ENCODE assay signal across 18 mouse cellular contexts in the genomic region with DNA sequence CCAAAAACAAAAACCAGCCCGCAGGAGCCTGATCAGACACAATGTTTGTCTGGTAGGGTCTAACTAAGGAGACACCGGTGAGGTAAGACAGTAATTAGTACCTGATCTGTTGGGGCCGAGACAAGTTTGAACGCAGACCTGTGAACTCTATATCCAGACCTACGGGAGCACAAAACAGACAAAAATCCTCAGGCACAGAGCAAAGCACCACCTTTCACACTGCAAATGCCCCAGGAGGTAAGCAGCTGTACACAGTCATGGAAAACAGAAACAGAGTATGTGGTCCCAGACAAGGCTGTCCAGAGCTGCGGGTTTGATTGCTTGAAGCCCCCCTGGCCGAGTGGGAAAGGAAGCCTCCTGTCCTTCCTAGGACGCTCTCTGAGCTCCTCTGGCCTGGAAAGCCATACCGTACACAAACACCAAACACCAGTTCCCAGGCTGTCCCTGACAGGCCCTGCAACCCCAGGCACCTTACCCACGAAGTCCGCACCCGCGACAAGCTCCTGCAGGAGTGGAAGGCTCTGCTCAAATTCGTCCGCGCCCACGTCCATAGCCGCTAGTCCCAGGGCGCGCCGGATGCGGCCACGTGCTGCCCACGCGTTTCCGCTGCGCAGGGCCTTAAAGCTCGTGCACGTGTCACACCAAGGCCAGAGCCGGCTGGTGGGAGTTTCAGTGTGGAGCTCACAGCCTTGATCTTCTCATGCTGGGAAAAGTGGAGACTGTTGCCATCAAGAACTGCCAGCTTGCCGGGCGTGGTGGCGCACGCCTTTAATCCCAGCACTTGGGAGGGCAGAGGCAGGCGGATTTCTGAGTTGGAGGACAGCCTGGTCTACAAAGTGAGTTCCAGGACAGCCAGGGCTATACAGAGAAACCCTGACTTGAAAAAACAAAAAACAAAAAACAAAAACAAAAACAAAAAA. TPM values are rescaled to one million over a fixed set of nuclear protein-coding genes. Genes with fewer than 3 reads are reported as not detected.
DNase-seq lines count a peak whose midpoint lies in the region; ATAC-seq lines count a peak whose summit lies in the region.
"Had no signal": no experiment of that assay in that cellular context is flagged by ENCODE, and none has a peak within 500 bp of the region (broad histone marks: within the 10 kb centered on the region; RNA-seq: fewer than 3 reads in every experiment).

A gene (minus strand): TSS at position 870 of the 920 bp plus-strand sequence.

- 0 out of 2 replicates have a peak within 1 kb of the TSS, but pooled peaks have one; percentile 27 for H3K9ac ChIP-seq in embryonic facial prominence, embryonic 13.5 days
- H3K9ac ChIP-seq: hindbrain, embryonic 14.5 days; intestine, embryonic 15.5 days; kidney, embryonic 15.5 days; liver, embryonic 14.5 days had no signal

- peaks cover 56% of the 10 kb centered on the region for H3K36me3 ChIP-seq in embryonic facial prominence, embryonic 13.5 days
- peaks cover 64% of the 10 kb centered on the region for H3K36me3 ChIP-seq in embryonic facial prominence, embryonic 10.5 days (replicated peaks)

- no peak within 1 kb of the TSS for H3K4me2 ChIP-seq in embryonic facial prominence, embryonic 13.5 days
- H3K4me2 ChIP-seq: heart, embryonic 11.5 days; hindbrain, embryonic 14.5 days; intestine, embryonic 15.5 days; kidney, embryonic 15.5 days had no signal

- H3K9me3 ChIP-seq in embryonic facial prominence, embryonic 13.5 days: no peaks in the 10 kb centered on the region
- no peaks in the 10 kb centered on the region for H3K9me3 ChIP-seq in embryonic facial prominence, embryonic 10.5 days
- H3K9me3 ChIP-seq: intestine, embryonic 15.5 days; kidney, embryonic 15.5 days had no signal

- WGBS in embryonic facial prominence, embryonic 13.5 days: 79% methylated on average over 35 of the region's 35 CpGs
- WGBS in embryonic facial prominence, embryonic 10.5 days: 80% methylated on average over 35 of the region's 35 CpGs

- ATAC-seq in embryonic facial prominence, embryonic 13.5 days (ENCODE audit: insufficient number of reproducible peaks, insufficient read depth, low FRiP score, low TSS enrichment, low read depth): no peak
- no peak for ATAC-seq in cerebellum, adult (ENCODE audit: insufficient number of reproducible peaks, low FRiP score, low TSS enrichment)
- ATAC-seq: activated CD4-positive, CD25-positive, alpha-beta regulatory T cell, adult 4 months; forebrain, embryonic 14.5 days; intestine, embryonic 15.5 days; lung, postnatal 0 days had no signal

- no peaks in the 10 kb centered on the region; the same call in none of the 2 replicates for H3K4me1 ChIP-seq in embryonic facial prominence, embryonic 13.5 days
- no peaks in the 10 kb centered on the region; the same call in 1 of the 2 replicates for H3K4me1 ChIP-seq in embryonic facial prominence, embryonic 10.5 days
- no peaks in the 10 kb centered on the region for H3K4me1 ChIP-seq in brown adipose tissue, adult 24 weeks (ENCODE audit: control insufficient read depth, insufficient read depth, insufficient read length, low read length)

- no peak within 1 kb of the TSS for H3K4me3 ChIP-seq in embryonic facial prominence, embryonic 13.5 days
- no peak within 1 kb of the TSS for H3K4me3 ChIP-seq in embryonic facial prominence, embryonic 10.5 days
- no peak within 1 kb of the TSS for H3K4me3 ChIP-seq in brown adipose tissue, adult 24 weeks (ENCODE audit: insufficient read depth, low read depth, low read length)
- H3K4me3 ChIP-seq: intestine, embryonic 15.5 days; kidney, embryonic 15.5 days had no signal

- no peak for DNase-seq in embryonic facial prominence, embryonic 10.5 days (ENCODE audit: low spot score)
- peak; percentile 14 for DNase-seq in right cerebral cortex, postnatal 14 days
- no peak for DNase-seq in right cerebral cortex, postnatal 4 days
- no peak for DNase-seq in cerebellum, adult 11-12 months
- DNase-seq: cerebellum, adult 9-10 months; left cerebral cortex, postnatal 4 days; thymus, adult 18-20 months had no signal

- no peaks in the 10 kb centered on the region for H3K27me3 ChIP-seq in embryonic facial prominence, embryonic 13.5 days
- no peaks in the 10 kb centered on the region for H3K27me3 ChIP-seq in embryonic facial prominence, embryonic 10.5 days (replicated peaks; ENCODE audit: low read depth, poor library complexity, severe bottlenecking)
- H3K27me3 ChIP-seq: intestine, embryonic 15.5 days; kidney, embryonic 15.5 days had no signal

- 0 out of 2 replicates have a peak within 1 kb of the TSS, but pooled peaks have one; percentile 7 for H3K27ac ChIP-seq in embryonic facial prominence, embryonic 13.5 days
- H3K27ac ChIP-seq in embryonic facial prominence, embryonic 10.5 days (replicated peaks): no peak within 1 kb of the TSS
- no peak within 1 kb of the TSS for H3K27ac ChIP-seq in brown adipose tissue, adult 24 weeks (replicated peaks; ENCODE audit: low read depth, low read length)
- H3K27ac ChIP-seq: hindbrain, embryonic 14.5 days; intestine, embryonic 15.5 days; kidney, embryonic 15.5 days; liver, embryonic 14.5 days had no signal

RNA-seq across cellular contexts. Expression of the gene that starts here (rescaled TPM):
- 1.8 and 3.5 TPM in 2 replicates for polyA plus RNA-seq in embryonic facial prominence, embryonic 13.5 days (2015; fragmentation: Nextera tagmentation; extraction: Ambion mirVana)
- polyA plus RNA-seq in embryonic facial prominence, embryonic 10.5 days (2016; fragmentation: Nextera tagmentation; extraction: Ambion mirVana): 2.4 and 3.4 TPM in 2 replicates
- polyA plus RNA-seq in brown adipose tissue, adult 24 weeks (2012; ENCODE audit: insufficient read depth, insufficient read length, missing spikeins): 67.4 and 78.9 TPM in 2 replicates

Comparison
In these comparisons a context has a peak if more than half of its experiments do, and no peak if none do; other contexts are left out.
1. RNA of the gene that starts here (polyA plus RNA-seq): 67.4 to 78.9 TPM in brown adipose tissue, adult 24 weeks; 1.8 to 3.5 TPM in embryonic facial prominence, embryonic 13.5 days and 2.4 to 3.4 TPM in embryonic facial prominence, embryonic 10.5 days; every median in the first group is over 10 times any median in the second.